Mouse (Mus musculus) left cerebral cortex, adult 11 months (tissue): ENCODE measurements around the gene Gnptg.

Experiments used
- DNase-seq: peaks from one replicate; pipeline ENCODE4 v3.0.0; 2022; ENCODE audit warnings: low spot score

The Gnptg gene

DNA sequence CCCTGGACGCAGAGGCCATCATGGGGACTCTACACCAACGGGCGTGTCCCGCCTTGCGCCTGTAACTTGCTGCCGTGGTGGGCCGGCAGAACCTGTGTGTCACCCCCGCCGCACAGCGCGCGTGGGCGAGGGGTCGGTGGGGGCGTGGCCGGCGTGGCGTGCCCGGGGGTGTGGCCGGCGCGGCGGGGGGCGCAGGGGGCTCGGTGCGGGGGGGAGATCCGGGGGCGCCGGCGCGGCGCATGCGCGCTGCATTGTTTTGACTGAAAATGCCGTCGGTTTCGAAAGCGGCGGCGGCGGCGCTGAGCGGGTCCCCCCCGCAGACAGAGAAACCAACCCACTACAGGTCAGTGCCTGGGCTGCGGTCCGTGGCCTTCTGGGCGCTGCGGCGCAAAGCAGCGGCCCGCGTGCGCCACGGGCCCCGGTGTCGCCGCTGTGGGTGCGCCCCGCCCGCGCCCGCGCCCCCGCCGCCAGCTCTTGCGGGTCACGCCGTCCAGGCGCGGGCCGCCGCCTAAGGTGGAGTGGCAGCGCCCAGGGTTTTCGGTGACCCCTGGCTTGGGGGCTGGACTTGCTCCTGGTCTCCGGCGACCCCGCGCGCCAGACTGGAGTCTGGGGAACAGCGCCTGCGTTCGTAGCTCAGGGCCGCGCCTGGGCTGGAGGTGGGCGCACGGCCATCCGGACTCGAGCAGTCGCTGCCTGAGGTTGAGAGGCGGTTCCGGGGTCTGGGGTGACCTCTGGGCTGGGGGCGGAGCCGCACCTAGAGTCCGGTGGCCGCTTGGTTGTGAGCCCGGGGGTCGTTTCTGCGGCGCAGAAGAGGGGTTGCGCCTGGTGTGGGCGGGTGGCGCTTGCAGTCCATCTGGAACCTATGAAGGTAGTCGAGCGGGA is 51.5 kb downstream of the Gnptg start, which contains the start of gene Unkl:
TSS of gene Unkl (plus strand) at position 248 of the 882 bp plus-strand sequence.
- no peak for DNase-seq

DNA sequence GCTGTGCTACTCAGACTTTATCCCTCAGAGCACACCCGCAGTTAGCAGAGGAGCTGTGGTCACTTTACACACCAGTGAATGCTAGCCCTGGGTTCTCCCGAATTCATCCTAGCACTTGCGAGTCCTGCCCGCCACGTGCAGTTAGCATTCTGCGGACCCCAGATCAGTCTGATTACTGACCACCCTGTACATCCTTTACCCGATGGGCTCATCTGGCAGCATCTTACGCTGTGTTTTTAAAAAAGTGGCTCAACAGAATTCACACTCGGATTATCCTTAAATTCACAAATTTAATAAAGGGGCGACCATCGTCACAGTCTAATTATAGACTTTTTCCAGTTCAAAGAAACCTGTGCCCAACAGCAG is 52.2 kb downstream of the Gnptg start:
- DNase-seq: no peak

DNA sequence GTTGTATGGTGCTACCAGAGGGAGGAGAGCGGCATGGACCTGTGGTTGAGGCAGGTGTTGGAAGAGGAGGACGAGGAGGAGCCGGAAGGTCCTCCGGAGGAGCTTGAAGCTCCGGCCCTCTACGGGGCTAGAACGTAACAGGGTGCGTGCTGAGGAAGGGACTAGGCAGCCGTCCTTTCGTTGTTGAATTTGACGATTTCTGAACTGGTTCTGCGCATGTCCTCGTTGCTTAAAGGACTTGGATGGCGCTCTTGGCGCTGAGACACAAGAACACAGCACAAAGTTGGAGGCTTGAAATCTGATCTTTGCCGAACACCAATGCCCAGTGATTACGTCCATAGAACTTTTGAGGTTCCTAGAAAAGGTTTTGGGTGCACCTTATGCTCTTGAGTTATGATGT is 55.0 kb downstream of the Gnptg start:
- no peak for DNase-seq

DNA sequence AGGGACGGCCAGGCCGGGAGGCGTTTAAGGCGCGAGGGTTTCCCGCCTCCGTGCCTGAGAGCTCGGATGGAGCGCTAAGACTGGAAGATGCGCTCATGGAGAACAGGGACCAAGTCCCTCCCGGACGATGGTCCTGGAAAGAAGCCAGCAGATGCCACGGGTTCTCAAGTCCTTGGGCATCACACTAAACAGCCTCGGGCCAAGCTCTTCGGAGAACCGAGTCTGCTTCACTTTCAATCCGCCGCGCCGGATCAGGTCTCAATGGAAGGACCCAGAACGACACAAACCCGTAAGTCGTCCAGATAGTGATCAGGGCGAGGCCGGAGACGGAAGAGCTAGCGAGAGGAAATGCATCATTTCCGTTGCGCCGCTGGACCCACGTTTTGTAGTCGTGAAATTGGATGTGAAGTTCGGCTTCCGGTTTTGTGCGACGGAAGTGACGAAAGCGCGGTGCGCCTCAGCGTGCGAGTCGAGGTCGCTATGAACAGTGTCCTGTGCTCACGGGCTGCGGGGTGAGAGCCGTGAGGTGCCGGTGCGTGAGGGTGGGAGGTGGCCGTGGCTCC is 55.7 kb downstream of the Gnptg start, which contains the start of gene BC003965:
TSS of gene BC003965 (plus strand) at position 426 of the 563 bp plus-strand sequence.
- DNase-seq: peak; percentile 94
